In the genomic region with DNA sequence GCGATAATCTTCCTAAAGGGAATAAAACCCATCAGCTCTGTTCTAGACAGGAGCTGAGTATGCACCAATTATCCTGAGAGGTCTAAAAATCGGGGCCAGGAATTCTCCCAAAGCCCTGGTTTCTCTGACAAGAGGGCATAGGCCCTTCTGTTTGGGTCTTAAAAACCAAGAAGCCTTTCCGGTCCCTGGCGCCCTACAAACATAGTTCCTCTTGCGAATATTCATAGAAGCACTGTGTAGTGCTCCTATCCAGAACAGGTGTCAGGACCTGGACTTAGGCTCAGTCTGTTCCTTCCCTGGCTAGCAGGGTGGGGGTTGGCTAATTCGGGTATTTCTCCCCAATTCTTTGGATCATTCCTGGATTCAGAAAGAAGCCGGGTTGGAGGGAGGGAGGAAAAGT, we compare ENCODE assay signal across 17 mouse cellular contexts. TPM values are rescaled to one million over a fixed set of nuclear protein-coding genes. Genes with fewer than 3 reads are reported as not detected.
A peak's percentile ranks its signal among the peaks of the same experiment; 100 is the strongest.
DNase-seq lines count a peak whose midpoint lies in the region; ATAC-seq and TF ChIP-seq lines count a peak whose summit lies in the region.
"Had no signal": no experiment of that assay in that cellular context is flagged by ENCODE, and none has a peak within 500 bp of the region (broad histone marks: within the 10 kb centered on the region; RNA-seq: fewer than 3 reads in every experiment).

No protein-coding gene starts in this region.

- DNase-seq in heart, postnatal 36 days = no peak
- DNase-seq in lung, postnatal 0 days (ENCODE audit: low spot score) = no peak
- DNase-seq in lung, postnatal 14 days = no peak
- DNase-seq in forebrain, embryonic 11.5 days (ENCODE audit: low spot score) = no peak
- no peak for DNase-seq in layer of hippocampus, adult 9-11 months
- DNase-seq: cerebellum, postnatal 36 days; spleen, adult 18-20 months had no signal

- TF ChIP-seq CTCF in lung, postnatal 0 days (IDR thresholded peaks at IDR 0.05) = no peak

- peak overlapping the region; percentile 85 for H3K4me2 ChIP-seq in heart, embryonic 11.5 days
- H3K4me2 ChIP-seq in lung, postnatal 0 days (replicated peaks; ENCODE audit: low read depth, low read length) = no peak overlapping the region
- H3K4me2 ChIP-seq in forebrain, embryonic 11.5 days (ENCODE audit: low read depth, low read length, severe bottlenecking) = peak overlapping the region; percentile 63
- peak overlapping the region; percentile 70 for H3K4me2 ChIP-seq in limb, embryonic 12.5 days

- WGBS in heart, embryonic 11.5 days (ENCODE audit: insufficient replicate concordance) = 9% methylated on average over 7 of the region's 7 CpGs
- WGBS in lung, postnatal 0 days = 7% methylated on average over 7 of the region's 7 CpGs
- 4% methylated on average over 7 of the region's 7 CpGs for WGBS in forebrain, embryonic 11.5 days
- WGBS in limb, embryonic 12.5 days = 6% methylated on average over 7 of the region's 7 CpGs

- H3K4me3 ChIP-seq in heart, embryonic 11.5 days (ENCODE audit: low read depth, low read length) = peak overlapping the region; percentile 50; the same call in 1 of the 2 replicates
- 0 out of 2 replicates have a peak overlapping the region, but pooled peaks have one; percentile 37 for H3K4me3 ChIP-seq in lung, postnatal 0 days (ENCODE audit: low read depth, low read length)
- peak overlapping the region; percentile 52 for H3K4me3 ChIP-seq in forebrain, embryonic 11.5 days (ENCODE audit: low read depth, low read length)
- H3K4me3 ChIP-seq in limb, embryonic 12.5 days (replicated peaks) = peak overlapping the region; percentile 44
- H3K4me3 ChIP-seq: erythroblast, embryonic 14.5 days; left cerebral cortex, adult 2 months; myocyte had no signal

- no peak for TF ChIP-seq EP300 in lung, postnatal 0 days (IDR thresholded peaks at IDR 0.05)

- no peak overlapping the region for H3K27ac ChIP-seq in heart, embryonic 11.5 days (ENCODE audit: low read depth, low read length)
- H3K27ac ChIP-seq in lung, postnatal 0 days (ENCODE audit: low read length) = no peak overlapping the region
- H3K27ac ChIP-seq in forebrain, embryonic 11.5 days (ENCODE audit: low read depth, low read length) = no peak overlapping the region
- no peak overlapping the region for H3K27ac ChIP-seq in limb, embryonic 12.5 days
- H3K27ac ChIP-seq: left cerebral cortex, adult 2 months had no signal

- no peak overlapping the region for H3K9ac ChIP-seq in heart, embryonic 11.5 days (ENCODE audit: low read depth, low read length)
- no peak overlapping the region for H3K9ac ChIP-seq in lung, postnatal 0 days (replicated peaks; ENCODE audit: low read depth)
- H3K9ac ChIP-seq in forebrain, embryonic 11.5 days (ENCODE audit: low read length) = peak overlapping the region; percentile 91
- H3K9ac ChIP-seq in limb, embryonic 12.5 days (replicated peaks) = no peak overlapping the region

- ATAC-seq in heart, embryonic 11.5 days (replicated peaks; ENCODE audit: insufficient number of reproducible peaks, low FRiP score, low TSS enrichment) = no peak
- no peak for ATAC-seq in lung, postnatal 0 days
- ATAC-seq in forebrain, embryonic 11.5 days (replicated peaks; ENCODE audit: low FRiP score) = no peak
- no peak for ATAC-seq in limb, embryonic 12.5 days (ENCODE audit: insufficient number of reproducible peaks, insufficient read depth, low FRiP score, low TSS enrichment, low read depth)
- ATAC-seq in monocyte, adult 5-6 weeks (replicated peaks; ENCODE audit: insufficient number of reproducible peaks, low FRiP score, low TSS enrichment, poor library complexity, severe bottlenecking) = no peak

- H3K27me3 ChIP-seq in heart, embryonic 11.5 days (ENCODE audit: control insufficient read depth, insufficient read depth, low read length) = peaks cover 99% of the 10 kb centered on the region
- peaks cover 84% of the 10 kb centered on the region for H3K27me3 ChIP-seq in lung, postnatal 0 days (replicated peaks; ENCODE audit: insufficient read depth, low read length)
- peaks cover 85% of the 10 kb centered on the region for H3K27me3 ChIP-seq in forebrain, embryonic 11.5 days (ENCODE audit: control insufficient read depth, insufficient read depth, low read length)
- peaks cover 100% of the 10 kb centered on the region for H3K27me3 ChIP-seq in limb, embryonic 12.5 days

- peaks cover 21% of the 10 kb centered on the region for H3K4me1 ChIP-seq in heart, embryonic 11.5 days (ENCODE audit: control insufficient read depth, insufficient read depth, low read length)
- 0 out of 2 replicates have a peak, but pooled peaks cover 6% of the 10 kb centered on the region for H3K4me1 ChIP-seq in lung, postnatal 0 days (ENCODE audit: insufficient read depth, low read depth, low read length)
- peaks cover 16% of the 10 kb centered on the region for H3K4me1 ChIP-seq in forebrain, embryonic 11.5 days (replicated peaks; ENCODE audit: control insufficient read depth, insufficient read depth, low read length)
- peaks cover 34% of the 10 kb centered on the region for H3K4me1 ChIP-seq in limb, embryonic 12.5 days (replicated peaks)

- no peaks in the 10 kb centered on the region for H3K9me3 ChIP-seq in heart, embryonic 11.5 days (replicated peaks; ENCODE audit: control insufficient read depth, low read length)
- no peaks in the 10 kb centered on the region for H3K9me3 ChIP-seq in lung, postnatal 0 days (ENCODE audit: low read length)
- H3K9me3 ChIP-seq in forebrain, embryonic 11.5 days (ENCODE audit: control insufficient read depth, low read length) = no peaks in the 10 kb centered on the region
- no peaks in the 10 kb centered on the region for H3K9me3 ChIP-seq in limb, embryonic 12.5 days

- no peaks in the 10 kb centered on the region for H3K36me3 ChIP-seq in heart, embryonic 11.5 days (ENCODE audit: control insufficient read depth, insufficient read depth, low read length)
- no peaks in the 10 kb centered on the region for H3K36me3 ChIP-seq in lung, postnatal 0 days (ENCODE audit: insufficient read depth, low read length)
- H3K36me3 ChIP-seq in forebrain, embryonic 11.5 days (ENCODE audit: control insufficient read depth, insufficient read depth, low read length) = no peaks in the 10 kb centered on the region
- H3K36me3 ChIP-seq in limb, embryonic 12.5 days = no peaks in the 10 kb centered on the region

- intact Hi-C loops in heart, postnatal 36 days (cut with DNase I) = no loop called here

RNA-seq across cellular contexts. Expression of gene Vax1, which starts 4.3 kb away (rescaled TPM):
- polyA plus RNA-seq in heart, embryonic 11.5 days (2014; fragmentation: Nextera tagmentation; extraction: Ambion mirVana) = not detected in 2 replicates
- not detected for total RNA-seq in heart, postnatal 36 days (2021)
- polyA plus RNA-seq in lung, postnatal 0 days (2015; fragmentation: Nextera tagmentation; extraction: Ambion mirVana) = not detected in 2 replicates
- polyA plus RNA-seq in forebrain, embryonic 11.5 days (2014; fragmentation: Nextera tagmentation; extraction: Ambion mirVana) = 5.8 and 6.0 TPM in 2 replicates
- polyA plus RNA-seq in limb, embryonic 12.5 days (2016; fragmentation: Nextera tagmentation; extraction: Ambion mirVana) = not detected in 2 replicates
- total RNA-seq in monocyte, adult 5-6 weeks (2017) = not detected in 3 replicates
- total RNA-seq: adrenal gland, postnatal 14 days; gastrocnemius, adult 18-20 months; heart, adult 8-10 months had no signal
- polyA plus RNA-seq: erythroblast, embryonic 14.5 days; liver, embryonic 11.5 days; myocyte had no signal

RNA-seq across cellular contexts. Expression of gene Kcnk18, which starts 53.4 kb away (rescaled TPM):
- not detected in 2 replicates for polyA plus RNA-seq in heart, embryonic 11.5 days (2014; fragmentation: Nextera tagmentation; extraction: Ambion mirVana)
- total RNA-seq in heart, postnatal 36 days (2021) = not detected
- not detected in 2 replicates for polyA plus RNA-seq in lung, postnatal 0 days (2015; fragmentation: Nextera tagmentation; extraction: Ambion mirVana)
- not detected in 2 replicates for polyA plus RNA-seq in forebrain, embryonic 11.5 days (2014; fragmentation: Nextera tagmentation; extraction: Ambion mirVana)
- not detected in 2 replicates for polyA plus RNA-seq in limb, embryonic 12.5 days (2016; fragmentation: Nextera tagmentation; extraction: Ambion mirVana)
- total RNA-seq in monocyte, adult 5-6 weeks (2017) = not detected in 3 replicates
- total RNA-seq: adrenal gland, postnatal 14 days; gastrocnemius, adult 18-20 months; heart, adult 8-10 months; left cerebral cortex, adult 2 months had no signal
- polyA plus RNA-seq: erythroblast, embryonic 14.5 days; liver, embryonic 11.5 days; myocyte had no signal
